Mouse (Mus musculus) kidney, adult 8-10 months (tissue): ENCODE measurements around the gene Dhdds.

Source experiments
- DNase-seq, 2 experiments: peaks; one replicate each; pipeline ENCODE4 v3.0.0; 2022

The Dhdds gene

DNA sequence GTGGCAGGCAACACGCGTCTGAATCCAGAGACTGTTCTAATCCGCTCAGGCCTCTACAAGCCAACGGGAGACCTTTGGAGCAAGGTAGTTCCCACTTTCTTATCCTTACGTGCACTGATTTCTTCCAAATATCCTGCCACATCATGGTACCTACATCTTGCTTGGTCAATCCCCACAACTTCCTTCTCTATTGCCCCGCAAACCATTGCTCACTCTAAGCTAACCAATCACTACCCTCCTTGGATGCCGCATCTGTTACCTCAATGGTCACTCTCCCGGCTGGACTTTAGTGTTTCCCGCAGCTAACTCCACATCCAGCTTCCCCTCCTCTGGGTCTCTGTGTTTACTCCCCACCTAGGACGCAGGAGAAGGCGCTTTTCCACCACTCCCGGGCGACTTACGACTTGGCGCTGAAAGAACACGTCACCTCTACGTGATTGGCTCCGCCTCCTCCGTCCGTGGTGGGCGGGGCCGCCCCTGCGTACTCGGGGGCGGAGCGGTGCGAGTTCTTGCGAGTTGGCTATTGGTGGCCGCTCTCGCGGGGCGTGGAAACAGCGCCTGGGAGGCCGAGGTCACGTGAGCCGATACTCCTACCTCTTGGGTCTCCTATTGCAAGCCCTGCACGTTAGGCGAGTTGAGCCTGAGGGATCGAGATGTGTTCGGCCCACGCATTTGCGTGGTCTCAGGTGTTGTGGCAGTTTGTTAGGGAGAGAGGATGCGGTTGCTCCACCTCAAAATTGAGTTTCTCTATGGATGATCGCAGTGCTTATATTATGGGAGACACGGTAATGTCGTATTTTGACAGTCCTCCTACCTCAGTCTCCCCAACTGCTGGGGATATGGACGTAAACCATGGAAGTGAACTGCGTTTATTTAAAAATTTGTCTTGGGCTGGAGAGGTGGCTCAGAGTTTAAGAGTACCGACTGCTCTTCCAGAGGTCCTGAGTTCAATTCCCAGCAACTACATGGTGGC is at the start of gene Dhdds:
TSS of gene Dhdds (minus strand) at position 453 of the 973 bp plus-strand sequence.
- peak; percentile 96 for DNase-seq

- DNase-seq, result no peak
Observed at GRCm38 (mm10) chr4:134047648-134048047, 46.9 kb upstream of the Dhdds start.

DNA sequence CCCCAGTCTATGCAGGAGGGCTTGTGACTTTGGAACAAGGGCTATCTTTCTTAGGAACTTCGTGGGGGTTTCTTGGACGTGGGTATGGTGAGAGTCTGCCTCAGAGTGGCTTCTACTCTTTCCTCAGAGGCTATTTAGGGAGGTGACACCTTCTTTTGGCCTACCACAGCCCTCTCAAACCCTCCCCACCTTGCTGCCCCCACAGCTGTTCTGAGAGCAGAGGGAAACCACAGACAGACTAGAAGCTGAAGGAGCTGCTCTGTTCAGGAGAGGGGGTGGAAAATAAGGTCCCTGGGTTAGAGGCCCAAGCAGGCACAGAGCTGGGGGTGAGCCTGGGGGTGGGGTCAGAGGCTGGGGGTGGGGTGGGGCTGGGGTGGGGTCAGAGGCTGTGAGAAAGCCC is 42.3 kb upstream of the Dhdds start:
- DNase-seq, result no peak

GRCm38 (mm10) chr4:134041317-134042123 is 40.8 kb upstream of the Dhdds start:
- DNase-seq, result no peak

DNA sequence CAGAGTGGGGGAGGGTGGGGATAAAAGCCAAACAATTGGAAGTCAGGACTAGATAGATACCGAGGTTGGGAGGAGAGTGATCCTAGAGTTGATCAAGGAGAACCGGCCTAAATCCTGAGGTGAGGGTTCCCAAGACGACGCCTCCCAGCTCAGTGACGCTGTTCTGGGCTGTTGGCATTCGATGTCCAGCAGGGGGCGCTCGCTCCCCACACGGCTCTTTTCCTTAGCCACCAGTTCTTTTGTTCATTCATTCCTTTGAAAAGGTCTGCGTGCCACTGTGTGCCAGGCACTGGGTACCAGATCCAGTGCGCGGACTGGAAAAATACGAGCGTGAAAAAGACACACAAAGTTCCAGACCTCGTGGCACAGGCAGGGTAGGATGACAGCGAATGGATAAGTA is 35.2 kb upstream of the Dhdds start:
- DNase-seq, result peak; percentile 52 to 77

DNA sequence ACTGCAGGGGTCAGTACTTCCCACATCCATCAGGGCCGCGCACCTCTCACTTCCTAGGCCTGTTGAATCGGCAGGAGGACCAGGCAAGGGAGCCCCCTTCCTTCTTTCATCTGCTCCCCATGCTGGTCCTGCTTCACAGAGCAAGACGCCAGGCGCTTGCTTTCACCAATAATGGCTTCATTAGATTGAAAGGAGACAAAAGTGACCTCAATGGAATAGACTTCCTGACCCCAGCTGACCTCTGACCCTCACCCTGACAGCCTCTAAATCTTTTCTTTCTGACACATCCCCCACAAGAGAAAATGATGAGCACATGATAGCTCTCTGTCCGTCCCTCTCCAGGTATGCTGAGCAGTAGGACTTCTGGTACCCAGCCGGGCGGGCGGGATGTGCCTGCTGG is 25.1 kb upstream of the Dhdds start:
- DNase-seq, result no peak

- DNase-seq, result peak; percentile 43 to 81
Observed at GRCm38 (mm10) chr4:134020621-134021020, 19.9 kb upstream of the Dhdds start.

DNA sequence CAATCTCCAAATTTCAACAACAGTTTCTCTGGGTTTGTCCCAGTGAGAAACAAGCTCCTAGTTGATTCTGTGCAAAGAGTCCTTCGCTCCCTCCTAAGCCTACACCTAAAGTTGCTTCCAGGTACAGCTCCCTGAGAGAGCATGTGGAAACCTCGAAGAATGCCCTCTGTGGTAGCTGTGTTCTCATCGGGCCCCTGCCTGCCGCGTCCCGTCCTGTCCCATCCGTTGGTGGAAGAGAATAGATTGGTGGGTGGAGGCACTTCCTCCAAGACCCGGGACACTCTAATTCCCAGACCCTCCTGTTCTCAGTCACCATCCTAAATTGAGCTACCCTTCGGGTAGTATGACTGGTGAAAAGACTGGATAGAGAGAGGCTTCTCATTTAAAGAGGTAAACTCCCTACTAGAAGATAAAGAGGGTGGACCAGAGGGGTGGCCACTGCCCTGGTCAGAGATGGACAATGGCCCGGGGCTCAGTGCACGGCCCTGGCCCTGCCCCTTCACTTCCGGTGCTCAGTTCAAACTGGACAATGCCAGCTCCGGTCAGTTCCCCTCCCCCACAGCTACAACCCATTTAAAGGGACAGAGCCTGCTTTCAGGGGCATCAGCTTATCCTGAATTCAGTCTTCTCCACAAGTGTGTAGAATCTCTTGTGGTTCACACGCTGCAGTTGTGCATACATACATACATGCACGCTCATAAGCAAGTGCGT is 19.1 kb upstream of the Dhdds start:
- no peak for DNase-seq

- no peak for DNase-seq
Observed at GRCm38 (mm10) chr4:134019210-134019609, 18.5 kb upstream of the Dhdds start.

- no peak for DNase-seq
Observed at GRCm38 (mm10) chr4:134018779-134019145, 18.0 kb upstream of the Dhdds start, which contains the start of gene Lin28a. Lin28a (minus strand) TSS chr4:134018841.

DNA sequence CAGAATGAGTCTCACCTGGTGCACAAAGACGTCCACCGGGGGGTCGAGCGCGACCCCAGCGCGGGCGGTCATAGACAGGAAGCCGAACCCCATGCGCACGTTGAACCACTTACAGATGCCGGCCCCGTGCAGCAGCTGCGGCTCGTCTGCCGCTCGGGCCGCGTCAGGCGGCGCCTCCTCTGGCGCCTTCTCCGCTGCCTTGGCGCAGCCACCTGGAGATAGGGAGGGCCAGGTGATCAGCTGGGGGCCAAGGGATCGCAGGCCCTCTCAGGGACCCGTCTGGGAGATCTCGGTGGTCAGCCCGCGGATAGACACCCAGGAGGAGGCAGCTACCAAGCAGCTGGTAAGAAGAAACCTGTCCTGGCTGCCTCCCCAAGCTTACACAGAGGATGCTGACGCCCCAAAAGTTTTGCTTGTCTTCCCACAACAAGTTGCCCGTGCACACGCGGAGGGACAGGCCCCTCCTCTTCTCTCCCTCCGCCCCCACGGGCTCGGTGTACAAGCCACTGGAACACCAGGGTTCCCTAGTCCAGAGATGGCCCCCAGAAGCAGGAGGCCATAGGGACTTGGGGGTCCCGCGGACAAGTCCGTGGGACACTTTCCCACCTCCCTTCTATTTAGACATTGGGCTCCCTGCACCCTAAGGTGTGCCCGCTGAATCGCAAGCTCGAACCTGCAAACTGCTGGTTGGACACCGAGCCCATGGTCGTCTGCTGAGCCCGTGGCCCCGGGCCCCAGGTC is 17.5 kb upstream of the Dhdds start:
- DNase-seq, result no peak

GRCm38 (mm10) chr4:134017201-134017865 is 16.6 kb upstream of the Dhdds start:
- DNase-seq, result no peak

DNA sequence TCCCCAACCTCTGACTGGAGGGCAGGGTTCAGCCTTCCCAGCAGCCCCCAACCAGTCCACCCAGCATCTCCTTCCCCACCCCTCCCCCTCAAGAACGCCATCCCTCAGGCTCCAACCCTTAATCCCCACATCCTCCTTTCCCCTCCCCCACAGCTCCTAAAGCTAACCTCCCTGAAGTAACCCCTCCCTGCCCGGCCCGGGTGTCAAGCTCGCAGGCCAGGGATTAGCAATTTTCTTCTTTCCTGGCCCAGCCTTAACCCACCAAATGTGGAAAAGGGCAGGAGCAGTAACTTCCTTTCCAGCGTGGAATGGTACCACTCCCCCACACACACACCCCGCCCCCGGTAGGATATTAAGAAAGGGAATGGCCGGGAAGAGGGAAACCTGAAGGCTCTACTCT is 16.0 kb upstream of the Dhdds start:
- no peak for DNase-seq

DNA sequence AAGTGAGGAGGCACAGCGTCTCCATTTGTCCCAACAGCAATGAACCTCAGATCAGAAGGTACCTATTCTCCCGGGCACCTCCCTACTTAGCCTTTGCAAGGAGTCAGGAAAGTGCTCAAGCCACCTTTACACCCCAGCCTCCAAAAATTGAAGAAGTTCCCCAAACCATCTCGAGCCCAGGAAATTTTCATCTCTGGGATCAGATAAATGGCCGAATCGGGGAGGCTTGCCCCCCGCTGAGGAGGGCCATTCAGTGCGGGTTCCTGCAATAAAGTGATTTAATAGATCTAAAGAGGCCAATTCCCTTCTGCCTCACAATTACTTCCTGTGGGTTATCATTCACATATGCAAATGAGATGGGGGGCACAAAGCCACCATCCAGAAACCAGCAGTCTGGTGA is 15.5 kb upstream of the Dhdds start:
- no peak for DNase-seq

DNA sequence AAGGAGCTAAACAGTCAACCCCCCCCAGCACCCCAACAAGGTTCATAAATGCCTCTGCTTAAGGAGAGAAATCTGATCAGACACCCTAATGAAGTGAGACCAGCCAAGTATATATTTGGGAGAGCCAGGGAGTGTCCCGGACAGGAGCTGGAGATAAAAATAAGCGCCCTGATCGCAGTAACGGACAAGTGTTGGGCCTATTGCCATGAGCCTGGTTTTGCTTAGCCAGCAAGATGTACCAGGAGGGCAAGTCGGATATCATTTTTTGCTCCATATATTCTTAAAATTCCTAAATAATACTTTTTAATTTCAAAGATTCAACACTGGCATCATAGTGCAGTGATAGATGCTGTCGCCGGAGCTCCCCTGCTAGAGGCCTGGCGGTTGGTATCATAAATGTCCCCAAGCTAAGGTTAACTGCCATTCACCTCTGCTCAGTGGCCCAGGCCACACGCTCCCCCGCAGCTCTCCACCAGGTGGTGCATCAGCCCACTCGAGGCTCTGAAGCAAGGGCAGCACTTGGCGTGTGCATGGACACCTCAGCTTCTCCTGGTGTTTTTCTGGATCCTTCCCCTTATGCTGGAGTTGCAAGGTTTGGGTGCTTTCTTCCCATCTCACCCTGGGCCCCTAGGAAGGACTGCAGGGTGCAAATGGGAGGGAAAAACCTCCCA is 12.3 kb upstream of the Dhdds start:
- no peak for DNase-seq

GRCm38 (mm10) chr4:134011450-134012414 is 11.0 kb upstream of the Dhdds start:
- DNase-seq, result no peak

DNA sequence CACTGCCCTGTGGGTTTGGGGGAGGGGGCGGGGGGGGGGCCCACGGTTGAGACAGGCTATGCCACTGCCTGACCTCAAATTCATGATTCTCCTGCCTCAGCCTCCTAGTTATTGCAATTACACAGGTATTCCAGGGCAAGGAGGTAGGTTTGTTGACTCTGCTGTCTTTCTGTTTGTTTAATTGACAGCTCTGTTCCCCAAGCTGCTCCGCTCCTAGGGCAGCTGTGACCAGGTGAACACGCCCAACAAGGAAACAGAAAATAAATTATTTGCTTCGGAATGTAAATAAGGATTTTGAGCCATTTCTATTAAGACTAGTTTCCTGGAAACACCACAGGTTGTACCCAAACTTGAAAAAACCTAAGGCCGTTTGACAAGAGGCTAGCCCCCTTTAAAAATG is 9.0 kb upstream of the Dhdds start:
- DNase-seq, result no peak

GRCm38 (mm10) chr4:134006845-134007244 is 6.1 kb upstream of the Dhdds start:
- DNase-seq, result no peak

- no peak for DNase-seq
Observed at GRCm38 (mm10) chr4:134005581-134006358, 5.1 kb upstream of the Dhdds start.
